Mouse (Mus musculus): ENCODE results near the gene Pex16. TPM values are rescaled to one million over a fixed set of nuclear protein-coding genes. Genes with fewer than 3 reads are reported as not detected.

Pex16 gene
- total RNA-seq, 2 experiments from 2014 or later: 34.9 to 36.1 TPM

DNA sequence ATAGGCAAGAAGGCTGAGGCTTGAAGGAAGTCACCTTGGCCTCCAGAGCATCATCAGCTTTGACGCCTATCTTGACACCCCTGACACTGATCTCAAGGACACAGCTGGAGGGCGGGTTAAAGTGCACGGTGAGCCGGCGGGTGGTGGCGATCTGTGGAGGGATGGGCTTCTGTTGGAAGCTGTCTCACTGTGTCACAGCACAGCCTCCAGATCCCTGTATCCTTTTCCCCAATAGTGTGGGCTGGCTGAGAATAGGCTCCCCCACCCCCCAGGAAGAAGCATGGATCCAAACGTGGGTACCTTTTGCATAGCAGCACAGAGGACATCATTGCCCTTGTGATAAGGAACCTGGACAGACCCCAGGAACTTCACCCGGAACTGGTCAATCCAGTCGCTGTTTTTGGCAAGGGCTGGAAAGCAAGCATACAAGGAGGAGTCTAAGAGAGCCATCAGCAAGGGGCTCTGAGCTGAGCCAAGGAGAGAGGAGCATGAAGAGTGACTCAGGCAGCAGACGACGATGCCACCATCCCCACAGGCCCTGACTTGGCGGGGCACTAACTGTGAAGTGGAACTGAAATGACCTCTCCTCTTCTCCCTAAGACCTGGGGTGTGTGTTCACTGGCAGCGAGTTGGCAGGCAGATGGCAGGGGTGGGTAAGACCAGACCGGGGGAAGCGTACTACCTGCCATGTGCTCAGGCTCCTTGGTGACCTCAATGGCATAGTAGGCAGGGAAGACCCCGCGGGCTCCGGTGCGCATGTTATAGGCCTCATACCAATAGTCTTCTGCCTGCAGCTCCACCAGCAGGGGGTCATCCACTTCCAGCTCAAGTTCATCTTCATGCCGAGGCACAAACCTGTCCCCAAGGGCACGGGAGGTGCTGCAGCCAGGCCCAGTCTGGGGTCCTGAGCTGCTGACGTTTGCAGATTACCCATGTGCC, 10.9 kb downstream of the Pex16 start:
- TF ChIP-seq CTCF (conservative IDR thresholded peaks at IDR 0.05): peak; percentile 31
- no peak for DNase-seq (ENCODE audit: low spot score in 2 of 2)
- Histone ChIP-seq H3K27ac (peak overlapping the region; percentile 96), H3K4me3 (0 out of 2 replicates have a peak overlapping the region, but pooled peaks have one; percentile 4)

DNA sequence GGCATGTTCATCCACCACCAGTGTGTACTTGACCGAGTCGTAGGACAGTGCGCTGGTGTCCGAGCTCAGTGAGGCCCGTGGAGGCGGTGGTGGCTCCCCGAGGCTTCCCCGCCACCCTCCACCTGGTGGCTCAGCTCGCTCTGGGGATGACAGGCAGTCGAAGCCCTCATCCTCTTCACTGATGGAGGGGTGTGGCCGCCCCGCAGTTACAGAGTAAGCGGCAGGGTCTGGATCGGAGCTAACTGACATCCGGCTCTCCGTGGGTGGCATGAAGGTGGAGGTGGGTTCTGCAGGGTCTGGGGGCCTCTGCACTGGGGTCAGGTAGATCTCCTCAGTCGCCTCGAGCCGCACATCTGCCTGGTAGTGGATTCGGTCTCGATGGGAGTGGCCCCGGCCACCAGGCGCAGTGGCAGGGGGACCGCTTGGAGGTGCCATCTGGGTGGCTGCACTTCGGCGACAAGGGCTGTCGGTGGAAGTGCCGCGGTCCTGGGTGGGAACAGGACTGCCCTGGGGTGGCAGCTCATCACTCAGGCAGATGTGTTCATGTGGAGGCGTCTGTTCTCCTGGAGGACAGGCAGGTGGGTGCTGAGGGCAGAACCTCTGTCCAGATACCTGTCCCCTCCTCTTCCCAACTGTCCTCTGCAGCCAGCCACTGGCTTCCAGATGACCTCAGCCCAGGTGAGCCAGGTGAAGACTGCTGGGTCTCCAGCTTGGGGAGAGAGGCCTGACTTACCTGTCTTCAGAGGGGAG, 12.5 kb downstream of the Pex16 start:
- H3K27ac ChIP-seq: peak overlapping the region; percentile 96
- TF ChIP-seq CTCF (conservative IDR thresholded peaks at IDR 0.05): no peak
- DNase-seq (ENCODE audit: low spot score in 2 of 2): no peak
- peak overlapping the region; percentile 93 for H3K4me3 ChIP-seq

DNA sequence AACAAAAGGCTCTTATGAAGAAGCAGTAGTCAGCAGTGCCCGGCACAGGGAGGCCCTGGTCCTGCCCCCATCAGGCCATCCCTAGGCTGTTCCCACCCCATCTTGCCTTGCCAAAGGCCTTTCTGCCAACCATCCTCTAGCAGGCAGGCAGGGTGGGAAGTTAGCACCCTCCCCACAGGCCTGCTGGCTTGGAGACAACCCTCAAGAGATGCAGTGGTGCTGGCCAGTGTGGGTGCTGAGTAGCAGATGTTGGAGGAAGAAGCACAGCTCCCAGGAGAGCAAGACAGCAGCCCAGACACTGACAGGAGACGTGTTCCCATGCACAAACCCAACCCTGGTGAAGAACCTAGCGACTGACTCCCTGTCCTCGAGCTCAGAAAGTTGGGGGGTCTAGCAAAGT, 13.2 kb downstream of the Pex16 start:
- H3K27ac ChIP-seq: peak overlapping the region; percentile 96
- peak overlapping the region; percentile 93 for H3K4me3 ChIP-seq
- TF ChIP-seq CTCF (conservative IDR thresholded peaks at IDR 0.05): peak; percentile 13; the same call in 1 of the 2 replicates
- DNase-seq (ENCODE audit: low spot score in 2 of 2): peak in 1 of 2 experiments; percentile 67

DNA sequence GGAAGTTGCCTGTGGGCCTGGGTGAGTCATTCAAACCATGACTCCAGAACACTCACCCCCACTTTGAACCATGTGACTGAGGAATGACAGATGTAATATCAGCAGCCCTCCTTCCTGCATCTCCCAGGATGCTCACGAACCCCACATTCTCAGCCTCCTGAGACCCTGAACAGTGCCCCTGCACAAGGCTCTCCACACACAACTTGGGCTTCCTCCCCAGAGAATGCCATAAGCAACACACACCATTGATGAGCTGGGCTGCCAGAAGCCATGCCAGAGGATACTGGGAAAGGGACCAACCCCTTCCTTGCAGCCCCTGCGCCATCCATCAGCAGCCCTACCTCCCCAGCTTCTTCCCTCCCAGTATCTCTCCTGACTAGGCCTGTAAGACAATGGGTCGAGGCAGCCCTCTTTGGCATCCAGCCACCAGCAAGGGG, 13.6 kb downstream of the Pex16 start:
- Histone ChIP-seq H3K27ac (peak overlapping the region; percentile 96), H3K4me3 (peak overlapping the region; percentile 93)
- TF ChIP-seq CTCF (conservative IDR thresholded peaks at IDR 0.05): no peak
- DNase-seq (ENCODE audit: low spot score in 2 of 2): no peak

DNA sequence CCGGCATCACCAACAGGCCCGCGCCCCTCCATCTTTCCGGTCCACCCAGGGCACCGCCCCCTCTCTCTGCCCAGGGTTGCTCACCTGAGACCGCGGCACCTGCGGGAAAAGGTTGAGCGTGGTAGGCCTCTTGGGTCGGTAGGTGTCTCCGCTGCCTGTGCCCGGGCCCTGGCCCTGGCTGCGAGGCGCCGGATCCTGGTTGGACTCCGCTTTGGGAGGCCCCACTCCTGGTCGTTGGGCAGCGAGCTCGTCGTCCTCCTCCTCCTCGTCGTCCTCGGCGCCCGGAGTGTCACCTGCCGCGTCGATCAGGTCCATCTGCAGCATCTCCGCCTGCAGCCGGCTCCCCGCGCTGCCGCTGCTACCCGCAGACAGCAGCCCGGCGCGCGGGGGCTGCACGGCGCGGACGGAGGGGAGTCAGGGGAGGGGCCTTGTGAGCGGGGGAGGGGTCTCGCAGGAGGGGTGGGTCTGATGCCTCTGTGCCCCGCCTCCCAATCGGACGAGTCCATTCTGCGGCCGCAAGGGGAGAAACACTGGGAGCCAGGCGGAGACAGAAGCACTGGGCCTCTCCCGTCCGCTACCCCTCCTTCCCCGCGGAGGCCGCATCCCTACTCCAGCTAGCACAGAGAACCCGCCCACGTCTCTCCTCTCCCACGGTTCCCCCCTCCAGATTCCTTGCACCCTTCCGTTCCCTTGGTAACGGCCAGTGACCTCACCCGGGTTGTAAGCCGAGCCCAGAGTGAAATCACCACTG, 14.6 kb downstream of the Pex16 start:
- DNase-seq (ENCODE audit: low spot score in 2 of 2): peak; percentile 89 to 97
- TF ChIP-seq CTCF (conservative IDR thresholded peaks at IDR 0.05): peak; percentile 17; the same call in 1 of the 2 replicates
- peak overlapping the region; percentile 96 for H3K27ac ChIP-seq
- H3K4me3 ChIP-seq: peak overlapping the region; percentile 93

DNA sequence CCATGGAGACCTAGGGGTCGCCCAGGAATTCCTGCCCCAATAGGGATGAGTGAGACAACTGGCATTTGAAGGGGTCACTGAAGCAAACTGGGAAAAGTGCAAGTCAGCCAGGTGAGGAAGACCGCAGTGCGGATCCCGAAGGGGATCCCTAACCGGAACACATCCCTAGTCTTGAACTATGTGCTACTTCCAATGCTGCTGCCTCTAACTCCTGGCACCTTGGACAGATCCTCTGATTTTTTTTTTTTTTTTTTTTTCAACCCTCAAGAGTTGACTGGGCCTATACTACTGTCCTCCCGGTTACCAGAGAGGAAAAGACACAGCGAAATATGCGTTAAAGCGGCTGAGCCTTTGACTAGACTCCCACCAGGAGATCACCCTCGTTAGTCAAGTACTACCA, 15.2 kb downstream of the Pex16 start:
- peak overlapping the region; percentile 93 for H3K4me3 ChIP-seq
- no peak for DNase-seq (ENCODE audit: low spot score in 2 of 2)
- H3K27ac ChIP-seq: peak overlapping the region; percentile 96
- no peak for TF ChIP-seq CTCF (conservative IDR thresholded peaks at IDR 0.05)

DNA sequence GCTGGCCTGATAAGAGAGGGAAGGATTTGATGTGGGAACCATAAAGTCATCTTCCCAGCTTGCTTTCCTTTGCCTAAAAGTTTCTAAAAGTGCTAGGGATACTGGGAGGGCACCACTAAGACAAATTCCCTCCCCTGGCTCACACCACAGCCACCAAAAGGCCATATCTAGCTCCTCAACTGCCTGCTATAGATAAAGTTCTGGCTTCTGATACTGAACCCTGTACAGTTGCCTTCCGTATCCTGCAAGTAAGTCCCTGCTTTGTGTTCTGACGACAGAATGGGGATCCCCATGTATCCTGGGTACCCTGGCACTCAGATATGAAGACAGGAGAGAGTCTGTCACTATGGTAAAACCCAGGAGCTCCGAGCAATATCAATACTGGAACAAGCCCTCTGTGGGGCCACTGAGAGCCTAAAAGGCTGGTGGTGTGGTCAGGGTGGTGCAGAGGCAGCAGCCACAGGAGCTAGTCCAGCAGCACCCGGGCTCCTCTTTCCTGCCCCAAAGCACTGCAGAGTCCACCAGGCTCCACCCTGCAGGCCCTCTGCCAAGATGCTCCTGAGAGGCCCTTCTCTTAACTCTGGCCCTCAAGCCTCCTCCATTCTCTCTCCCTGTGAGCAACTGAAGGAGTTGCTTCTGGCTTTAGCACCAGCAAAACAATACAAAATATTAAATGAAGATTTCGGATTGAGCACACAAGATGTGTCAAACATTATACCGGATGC, 15.9 kb downstream of the Pex16 start:
- no peak for DNase-seq (ENCODE audit: low spot score in 2 of 2)
- Histone ChIP-seq H3K4me3 (no peak overlapping the region; the same call in 1 of the 2 replicates), H3K27ac (peak overlapping the region; percentile 96)
- no peak for TF ChIP-seq CTCF (conservative IDR thresholded peaks at IDR 0.05)

DNA sequence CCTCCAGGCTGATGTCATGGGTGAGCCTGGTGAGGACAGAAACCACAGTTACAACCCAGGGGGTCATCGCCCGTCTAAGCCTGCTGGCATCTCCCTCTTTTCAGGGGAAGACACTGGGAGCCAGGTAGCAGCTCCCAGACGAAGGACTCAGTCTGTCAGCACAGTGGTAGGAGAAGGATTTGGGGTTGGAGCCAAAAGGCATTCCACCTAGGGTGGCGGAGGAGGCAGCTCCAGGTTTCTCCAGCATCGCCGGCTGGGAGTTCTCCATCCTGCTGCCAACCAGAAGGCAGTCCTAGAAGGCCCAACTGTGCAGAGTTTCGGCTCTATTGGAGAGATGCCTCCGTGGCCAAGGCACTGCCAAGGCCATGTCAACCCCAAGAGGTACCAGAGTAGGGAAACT, 16.6 kb downstream of the Pex16 start:
- peak overlapping the region; percentile 36 for H3K4me3 ChIP-seq
- DNase-seq (ENCODE audit: low spot score in 2 of 2): peak in 1 of 2 experiments; percentile 49
- no peak for TF ChIP-seq CTCF (conservative IDR thresholded peaks at IDR 0.05)
- H3K27ac ChIP-seq: peak overlapping the region; percentile 96

DNA sequence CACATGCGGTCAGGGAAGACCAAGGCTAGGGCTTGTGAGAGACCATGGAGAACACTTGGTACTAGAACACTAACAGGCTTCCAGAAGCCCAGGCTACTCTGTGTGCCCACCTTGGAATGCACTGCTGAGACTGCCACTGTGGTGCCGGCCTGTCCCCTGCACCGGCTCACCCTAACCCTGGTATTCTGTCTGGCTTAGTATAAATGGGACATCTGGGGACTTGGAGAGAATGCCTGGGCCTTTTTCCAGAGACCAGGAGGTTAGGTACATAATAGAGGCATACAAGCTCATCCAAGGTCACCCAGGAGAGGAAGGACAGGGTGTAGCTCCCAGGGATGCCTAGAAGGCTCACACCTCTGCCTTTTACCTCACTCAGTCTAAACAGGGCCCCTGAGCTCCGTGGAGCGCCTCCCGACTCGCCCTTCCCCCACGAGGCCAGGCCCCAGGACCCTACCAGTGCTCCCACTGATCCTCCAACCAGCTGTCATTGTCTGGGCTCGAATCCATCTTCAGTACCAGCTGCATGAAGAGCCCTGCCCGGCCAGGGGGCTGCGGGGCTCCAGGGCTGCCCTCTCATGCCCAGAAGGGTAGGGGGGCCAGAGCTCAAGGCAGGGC, 17.3 kb downstream of the Pex16 start:
- DNase-seq (ENCODE audit: low spot score in 2 of 2): no peak
- Histone ChIP-seq H3K4me3 (peak overlapping the region; percentile 36), H3K27ac (peak overlapping the region; percentile 96)
- no peak for TF ChIP-seq CTCF (conservative IDR thresholded peaks at IDR 0.05)

DNA sequence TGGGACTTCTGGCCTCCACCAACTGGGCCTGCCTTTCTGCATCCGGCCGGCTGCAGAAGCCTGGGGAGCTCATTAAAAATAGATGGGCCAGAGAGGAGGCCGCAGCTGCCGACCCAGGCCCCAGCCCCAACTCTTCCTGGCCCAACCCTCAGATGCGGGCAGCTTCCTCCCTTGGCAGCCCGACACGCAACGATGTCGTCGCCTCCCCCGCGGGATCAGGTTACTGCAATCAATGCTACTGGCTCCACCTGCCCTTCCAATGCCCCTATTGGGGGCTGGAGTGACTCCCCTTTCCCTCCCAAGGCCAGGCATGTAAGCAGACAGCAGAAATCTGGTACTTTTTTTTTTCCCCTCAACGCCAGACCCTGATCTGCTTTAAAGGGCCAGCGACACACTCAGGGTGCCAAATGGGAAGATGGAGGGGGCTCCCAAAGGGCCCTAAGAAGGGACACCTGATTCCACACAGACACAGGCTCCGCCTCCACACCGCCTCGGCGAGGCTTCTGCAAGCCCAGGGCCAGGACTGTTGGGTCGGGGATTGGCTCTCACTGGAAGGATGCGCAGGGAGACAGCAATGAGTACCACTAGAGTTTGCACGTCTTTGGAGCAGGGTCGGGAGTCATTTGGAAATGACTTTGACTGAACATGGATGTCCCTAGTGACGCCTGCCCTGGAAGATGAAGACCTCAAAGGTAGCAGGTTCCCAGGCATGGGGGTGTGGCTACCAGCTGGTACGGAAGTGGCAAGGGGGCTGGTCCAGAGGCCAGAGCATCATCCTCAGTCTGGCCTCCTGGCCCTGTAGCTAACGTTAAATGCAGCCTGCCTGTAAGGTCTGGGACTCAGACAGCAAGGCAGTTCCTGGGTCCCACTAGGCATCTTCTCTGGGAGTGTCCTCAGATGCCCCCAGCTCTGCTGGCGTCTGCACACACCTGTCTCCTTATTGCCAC, 18.1 kb downstream of the Pex16 start:
- DNase-seq (ENCODE audit: low spot score in 2 of 2): no peak
- Histone ChIP-seq H3K27ac (peak overlapping the region; percentile 96), H3K4me3 (peak overlapping the region; percentile 36)
- no peak for TF ChIP-seq CTCF (conservative IDR thresholded peaks at IDR 0.05)
